ENCODE assay signal across 1 mouse cellular context in genomic region chr1:182282091-182283075, GRCm38 (mm10).
A peak's percentile ranks its signal among the peaks of the same experiment; 100 is the strongest.
TF ChIP-seq lines count a peak whose summit lies in the region.

Gene Degs1 (minus strand): TSS chr1:182282804.

TF ChIP-seq in CH12.LX, 34 proteins besides CTCF, POLR2A, EP300 and RAD21 (continued from another document):
- TF ChIP-seq HCFC1 (IDR thresholded peaks at IDR 0.05; ENCODE audit: low read depth, low read length) (peak; percentile 45; the same call in 1 of the 2 replicates), ZKSCAN1 (IDR thresholded peaks at IDR 0.05; ENCODE audit: borderline replicate concordance, low read depth, low read length) (no peak), JUND (conservative IDR thresholded peaks at IDR 0.05; ENCODE audit: low read depth, low read length) (no peak), E2F4 (IDR thresholded peaks at IDR 0.05; ENCODE audit: insufficient replicate concordance, low read depth, low read length) (no peak), ZC3H11A (IDR thresholded peaks at IDR 0.05; ENCODE audit: low read depth, low read length) (no peak), MAX (IDR thresholded peaks at IDR 0.05; ENCODE audit: low read length) (peak; percentile 89), NELFE (IDR thresholded peaks at IDR 0.05; ENCODE audit: low read depth, low read length) (peak; percentile 93), ZMIZ1 (IDR thresholded peaks at IDR 0.05; ENCODE audit: low read depth, low read length) (peak; percentile 94), SMC3 (IDR thresholded peaks at IDR 0.05; ENCODE audit: low read depth, low read length) (no peak), SIN3A (IDR thresholded peaks at IDR 0.05; ENCODE audit: low read length) (peak; percentile 77)
